Mouse (Mus musculus) lung, adult 2 months (tissue): ENCODE measurements around the gene Faap20.

Experiments
- CTCF ChIP-seq: fragments of 200-500 bp; IDR thresholded peaks from 2 replicates; pipeline ENCODE4 v1.5.1; 2011; ENCODE audit warnings: mild to moderate bottlenecking, low read length, control low read depth; ENCODE audit not compliant: insufficient read depth
- POLR2A ChIP-seq: fragments of 200-500 bp; IDR thresholded peaks from 2 replicates; pipeline ENCODE4 v1.6.1; 2011; ENCODE audit warnings: low read depth, mild to moderate bottlenecking, control low read depth, low read length, borderline replicate concordance; ENCODE audit errors: extremely low read depth

GRCm38 (mm10) chr4:155214793-155215192 lies 34.8 kb upstream of the Faap20 start:
- TF ChIP-seq CTCF (no peak), POLR2A (no peak)
